Mouse (Mus musculus): ENCODE measurements around the gene Ptrh2.

- TF ChIP-seq CHD2 (IDR thresholded peaks at IDR 0.05; ENCODE audit: low read depth, low read length), result no peak
- no peak for TF ChIP-seq ZNF384 (IDR thresholded peaks at IDR 0.05; ENCODE audit: low read depth, low read length)
Observed at GRCm38 (mm10) chr11:86671041-86671675, 12.6 kb upstream of the Ptrh2 start.

Data from ES-E14 (cell line).